Mouse (Mus musculus): ENCODE results near the gene Nrtn.

Nrtn gene

GRCm38 (mm10) chr17:56762769-56763731 lies 5.7 kb upstream of the Nrtn start:
- no peak for DNase-seq (ENCODE audit: low spot score in 2 of 2)

GRCm38 (mm10) chr17:56761991-56762410 lies 4.7 kb upstream of the Nrtn start:
- peak; percentile 81 to 87 for DNase-seq (ENCODE audit: low spot score in 2 of 2)

DNA sequence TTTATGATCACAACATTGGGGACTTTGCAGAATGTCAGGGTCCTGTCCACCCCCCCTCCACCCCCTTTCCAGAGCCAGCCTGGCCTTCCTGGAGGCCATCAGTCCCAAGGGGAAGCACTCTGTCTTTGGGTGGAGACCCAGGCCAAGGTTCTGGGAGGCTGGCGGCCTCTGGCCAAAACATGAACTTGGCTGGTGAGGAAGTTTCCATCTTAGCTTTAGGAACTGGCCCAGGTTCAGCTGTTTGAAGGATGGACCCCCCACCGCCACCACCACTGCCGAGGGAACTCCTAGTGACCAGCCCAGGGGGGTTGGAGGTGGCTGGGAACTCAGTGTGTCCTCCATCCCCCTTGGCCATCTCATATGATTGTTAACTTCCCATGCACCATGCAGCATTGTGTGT lies 3.7 kb upstream of the Nrtn start:
- DNase-seq (ENCODE audit: low spot score in 2 of 2): no peak

GRCm38 (mm10) chr17:56759261-56759660 lies 1.9 kb upstream of the Nrtn start:
- DNase-seq (ENCODE audit: low spot score in 2 of 2): no peak

DNA sequence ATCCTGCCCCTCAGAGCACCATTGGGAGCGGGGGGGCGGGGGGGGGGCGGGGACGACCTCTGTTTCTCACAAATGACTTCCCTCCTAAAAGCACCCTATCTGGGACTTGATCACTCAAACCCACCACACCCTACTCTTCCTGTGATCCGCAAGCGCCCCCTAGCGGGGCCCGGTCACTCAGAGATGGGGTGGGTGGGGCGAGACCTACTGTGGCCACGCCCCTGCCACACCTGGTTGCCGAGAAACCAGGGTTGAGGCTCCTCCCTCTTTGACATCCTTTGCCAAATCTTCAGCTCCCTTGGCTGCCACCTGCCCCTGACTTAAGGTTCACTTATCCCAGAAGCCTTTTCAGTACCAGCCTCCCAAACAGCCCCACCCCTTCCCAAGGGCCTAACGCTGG lies 802 bp upstream of the Nrtn start:
- DNase-seq (ENCODE audit: low spot score in 2 of 2): peak; percentile 61 to 87

- no peak for DNase-seq (ENCODE audit: low spot score in 2 of 2)
These were observed 479 bp downstream of the Nrtn start for GRCm38 (mm10) chr17:56756703-56757399.

DNA sequence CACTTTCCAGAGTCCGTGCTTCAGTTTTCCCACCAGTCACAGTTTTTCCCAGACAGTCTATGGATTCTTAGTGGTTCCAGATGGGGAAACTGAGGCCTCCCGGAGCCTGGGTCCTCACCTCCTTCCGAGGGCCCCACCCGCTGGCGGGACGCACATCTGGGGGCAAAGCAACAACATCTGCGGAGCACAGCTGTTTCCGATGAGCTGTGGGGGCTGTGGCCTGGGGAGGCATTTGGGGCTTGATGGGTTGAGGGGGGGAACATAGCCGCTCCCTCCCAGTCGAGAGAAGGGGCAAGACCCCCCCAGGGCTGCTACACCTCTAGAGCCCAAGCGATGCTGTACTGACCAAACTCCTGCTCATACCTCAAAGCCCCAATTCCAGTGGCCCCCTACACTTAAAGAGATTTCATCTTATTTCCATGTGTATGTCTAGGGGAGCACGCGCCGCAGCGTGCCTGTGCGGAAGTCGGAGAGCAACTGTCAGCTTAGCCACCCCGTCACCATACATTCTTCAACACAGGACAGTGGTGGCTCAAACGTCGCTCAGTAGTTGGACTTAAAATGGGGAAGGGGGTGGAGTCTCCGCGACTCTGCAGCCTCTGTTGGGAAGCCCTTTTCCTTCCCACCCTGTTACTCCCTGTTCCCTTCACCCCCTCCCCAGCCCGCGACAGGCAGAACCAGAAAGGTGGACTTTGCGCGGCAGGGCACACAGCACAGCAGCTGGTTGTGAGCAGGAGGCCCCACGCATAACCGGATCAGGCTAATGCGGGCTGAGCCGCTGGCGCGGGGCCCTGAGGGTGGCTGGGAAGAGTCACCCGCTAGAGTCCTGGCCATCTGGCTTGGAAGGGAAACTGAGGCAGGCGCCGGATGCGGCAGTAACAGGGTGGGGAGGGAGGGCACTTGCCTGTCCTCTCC lies 2.8 kb downstream of the Nrtn start:
- no peak for DNase-seq (ENCODE audit: low spot score in 2 of 2)

DNA sequence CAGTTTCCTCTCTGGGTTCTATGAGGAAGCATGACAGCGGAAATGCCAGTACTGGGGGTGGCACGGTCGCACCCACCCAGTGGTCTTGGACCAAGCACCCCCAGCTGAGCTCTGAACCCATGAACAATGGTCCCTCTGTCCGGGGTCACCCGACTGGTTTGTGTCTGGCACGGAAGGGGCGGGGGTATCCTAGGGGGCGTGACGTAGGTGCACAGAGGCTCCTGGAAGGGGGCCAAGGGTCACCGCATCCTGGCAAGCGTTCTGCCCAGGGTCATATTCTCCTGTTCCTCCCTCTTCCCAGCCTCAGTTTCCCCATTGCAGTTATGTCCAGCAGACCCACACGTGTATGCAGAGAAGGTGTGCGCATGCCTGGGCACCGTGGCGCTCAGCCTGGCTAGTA lies 3.9 kb downstream of the Nrtn start:
- DNase-seq (ENCODE audit: low spot score in 2 of 2): no peak

DNA sequence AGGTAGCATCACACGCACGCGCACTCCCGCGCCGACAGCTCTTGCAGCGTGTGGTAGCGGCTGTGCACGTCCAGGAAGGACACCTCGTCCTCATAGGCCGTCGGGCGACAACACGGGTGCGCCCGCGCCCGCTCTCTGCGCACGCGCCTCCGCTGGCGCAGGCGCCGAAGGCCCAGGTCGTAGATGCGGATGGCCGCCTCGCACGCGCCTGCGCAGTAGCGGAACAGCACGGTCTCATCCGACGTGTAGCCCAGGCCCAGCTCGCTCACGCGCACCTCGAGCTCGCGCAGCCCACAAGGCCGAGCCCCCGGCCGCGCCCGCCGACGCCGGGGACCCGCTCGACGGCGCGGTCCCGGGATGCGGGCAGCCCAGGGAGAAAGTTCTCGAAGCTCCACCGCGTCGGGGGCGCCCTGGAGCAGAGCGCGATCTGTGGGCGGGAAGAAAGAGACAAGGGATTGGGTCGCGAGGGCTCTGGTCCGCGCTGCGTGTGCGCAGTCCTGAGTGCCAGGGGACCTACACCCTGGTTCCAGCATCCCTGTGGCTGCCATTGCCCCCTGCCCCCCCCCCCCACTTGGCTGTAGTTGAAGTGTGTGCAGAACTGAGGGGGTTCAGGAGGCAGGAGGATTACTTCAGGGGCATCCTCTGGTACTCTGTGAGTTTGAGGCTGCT lies 5.8 kb downstream of the Nrtn start:
- peak in 1 of 2 experiments; percentile 49 for DNase-seq (ENCODE audit: low spot score in 2 of 2)

DNA sequence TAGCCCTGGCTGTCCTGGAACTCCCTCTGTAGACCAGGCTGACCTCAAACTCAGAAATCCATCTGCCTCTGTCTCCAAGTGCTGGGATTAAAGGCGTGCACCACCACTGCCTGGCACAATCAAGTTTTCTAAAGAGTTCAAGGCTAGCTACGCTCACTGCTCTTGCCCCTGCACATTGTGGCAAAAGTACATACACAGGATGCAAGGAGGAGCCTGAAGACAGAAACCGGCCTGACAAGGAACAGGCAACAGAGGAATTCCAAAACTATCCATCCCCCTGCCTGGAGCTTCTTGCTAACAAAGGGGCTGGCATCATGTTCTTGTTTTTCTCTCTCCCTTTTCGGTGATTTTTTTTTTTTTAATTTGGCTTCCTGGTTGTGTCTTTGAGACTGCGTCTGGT lies 13.2 kb downstream of the Nrtn start:
- DNase-seq (ENCODE audit: low spot score in 2 of 2): no peak

DNA sequence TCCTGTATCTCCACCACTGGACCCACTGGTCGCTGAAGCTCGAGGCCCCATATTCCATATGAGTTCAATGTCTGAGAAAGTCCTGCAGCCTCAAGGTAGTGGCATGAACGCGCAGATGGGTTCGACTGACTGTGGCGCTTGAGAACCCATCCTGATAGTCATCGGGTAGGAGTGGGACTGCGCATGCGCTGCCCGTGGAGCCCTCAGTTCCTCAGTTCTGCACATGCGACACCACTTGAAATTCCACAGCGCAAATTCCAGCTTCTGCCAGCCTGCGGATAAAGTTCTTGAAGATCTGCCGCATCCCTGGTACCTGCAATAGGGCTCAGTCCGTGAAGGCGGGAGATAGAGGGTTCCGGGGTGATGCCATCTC lies 16.6 kb downstream of the Nrtn start:
- DNase-seq (ENCODE audit: low spot score in 2 of 2): no peak

GRCm38 (mm10) chr17:56740118-56740787 lies 17.1 kb downstream of the Nrtn start:
- DNase-seq (ENCODE audit: low spot score in 2 of 2): no peak

GRCm38 (mm10) chr17:56738221-56738620 lies 19.1 kb downstream of the Nrtn start:
- no peak for DNase-seq (ENCODE audit: low spot score in 2 of 2)

DNA sequence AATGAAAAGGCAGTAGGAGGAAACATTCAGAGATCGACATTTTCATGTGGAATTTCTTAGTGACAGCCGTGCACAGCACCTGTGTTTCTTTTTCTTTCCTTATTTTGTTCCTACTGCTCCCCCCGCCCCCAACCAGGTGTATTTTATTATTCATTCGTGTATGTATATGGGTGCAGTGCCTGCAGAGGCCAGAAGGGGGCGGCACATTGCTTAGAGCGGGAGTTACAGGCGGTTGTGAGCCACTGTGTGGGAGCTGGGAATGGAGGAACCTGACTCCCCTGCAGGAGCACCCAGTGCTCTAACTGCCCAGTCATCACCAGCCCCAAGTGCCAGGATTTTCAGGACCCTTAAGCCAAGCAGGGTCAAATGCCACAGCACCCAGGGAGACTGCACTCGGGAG lies 20.8 kb downstream of the Nrtn start:
- DNase-seq (ENCODE audit: low spot score in 2 of 2): no peak

DNA sequence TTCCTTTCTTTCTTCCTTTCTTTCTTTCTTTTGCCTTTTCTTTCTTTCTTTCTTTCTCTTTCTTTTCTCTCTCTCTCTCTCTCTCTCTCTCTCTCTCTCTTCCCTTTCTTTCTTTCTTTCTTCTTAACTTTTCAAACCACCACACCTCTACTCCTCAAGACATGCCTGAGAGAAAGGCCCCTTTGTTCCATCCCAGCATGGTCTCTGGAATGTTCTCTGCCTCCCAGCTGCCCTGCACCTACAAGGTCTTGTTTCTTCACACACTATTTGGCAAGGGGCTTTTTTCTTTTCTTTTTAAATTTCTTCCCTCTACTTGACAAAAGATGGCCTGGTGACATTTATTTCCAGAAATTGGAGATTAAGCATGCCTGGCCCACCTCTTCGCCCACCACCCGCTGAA lies 27.7 kb downstream of the Nrtn start:
- no peak for DNase-seq (ENCODE audit: low spot score in 2 of 2)

DNA sequence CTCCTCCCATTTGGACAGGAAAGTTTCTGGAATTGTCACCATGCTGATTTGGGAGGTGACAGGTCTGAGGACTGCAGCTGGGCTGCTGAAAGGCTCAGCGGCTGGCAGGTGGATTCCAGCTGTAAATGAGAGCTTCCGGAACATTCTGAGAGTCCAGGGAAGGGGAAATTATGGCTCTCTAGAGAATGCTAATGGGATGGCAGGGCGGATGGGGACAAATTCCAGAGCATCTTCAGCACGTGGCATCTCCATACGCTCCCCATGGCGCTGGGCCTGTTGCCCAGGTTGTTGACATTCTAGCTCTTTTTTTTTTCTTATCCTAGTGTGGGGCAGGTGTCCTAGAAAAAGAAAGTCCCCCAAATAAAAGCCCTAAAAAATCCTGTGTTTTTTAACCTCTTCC lies 28.2 kb downstream of the Nrtn start:
- no peak for DNase-seq (ENCODE audit: low spot score in 2 of 2)

DNA sequence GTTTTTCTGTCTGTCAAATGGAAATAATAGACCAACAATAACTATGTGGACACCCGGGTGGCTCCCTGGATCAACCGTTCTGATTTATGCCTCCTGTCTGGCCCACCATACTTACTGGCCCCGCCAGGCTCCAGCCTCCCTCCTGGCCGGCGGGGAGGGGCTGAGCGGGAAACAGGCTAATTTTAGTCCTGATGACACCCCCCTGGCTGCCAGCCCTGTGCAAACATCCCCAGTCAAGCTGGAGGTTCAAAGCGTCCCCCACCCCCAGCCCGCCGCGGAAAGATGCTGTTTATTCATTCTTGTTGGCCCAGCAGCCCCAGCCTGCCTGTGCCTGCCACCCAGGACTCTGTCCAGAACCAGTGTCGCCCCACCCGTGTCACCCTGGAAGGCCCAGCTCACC lies 29.2 kb downstream of the Nrtn start:
- peak; percentile 48 to 71 for DNase-seq (ENCODE audit: low spot score in 2 of 2)

DNA sequence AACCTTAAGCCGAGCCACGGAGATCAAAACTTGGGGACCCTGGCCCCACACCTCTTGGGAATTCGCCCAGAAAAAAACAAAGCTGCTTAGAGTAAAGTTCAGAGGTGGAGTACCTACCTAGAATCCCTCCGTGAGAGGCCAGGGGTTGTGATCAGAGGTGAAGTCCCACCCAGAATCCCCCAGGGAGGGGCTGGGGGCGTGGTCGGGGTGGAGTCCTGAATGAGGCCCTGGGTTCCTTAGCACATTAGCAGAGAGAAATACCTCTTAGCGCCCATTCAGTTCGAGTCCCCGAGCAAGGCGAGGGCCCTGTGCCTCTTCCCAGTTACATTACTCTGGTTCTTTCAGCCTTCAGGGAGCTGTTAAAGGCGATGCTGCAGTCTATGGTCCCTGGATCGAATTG lies 29.7 kb downstream of the Nrtn start:
- DNase-seq (ENCODE audit: low spot score in 2 of 2): no peak

DNA sequence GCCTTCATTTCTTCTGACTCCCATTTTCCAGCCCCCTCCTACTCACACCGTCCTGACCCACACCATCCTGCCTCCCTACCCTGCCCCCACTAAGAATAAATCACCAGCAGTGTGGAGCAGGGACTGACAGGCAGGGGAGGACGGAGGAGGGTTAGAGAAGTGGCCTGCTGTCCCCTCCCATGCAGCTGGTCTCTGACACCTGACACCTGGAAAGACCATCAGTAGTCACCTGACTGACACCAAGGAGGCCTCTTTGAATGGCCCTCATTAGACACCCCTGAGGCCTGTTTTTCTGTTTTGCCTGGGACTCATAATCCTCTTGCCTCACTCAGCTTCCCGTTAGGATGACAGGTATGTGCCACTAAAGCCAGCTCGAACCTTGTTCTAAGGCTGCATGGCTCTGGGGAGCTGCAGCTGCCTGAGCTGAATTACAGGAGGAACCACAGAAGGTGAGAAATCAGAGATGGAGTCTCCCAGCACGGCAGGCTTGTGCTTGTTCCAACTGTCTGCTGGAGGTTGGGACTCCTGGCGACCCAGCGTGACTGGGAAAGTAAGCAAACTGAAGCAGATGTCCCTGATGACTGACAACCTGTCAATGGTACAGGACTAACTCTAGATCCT lies 30.2 kb downstream of the Nrtn start:
- no peak for DNase-seq (ENCODE audit: low spot score in 2 of 2)

GRCm38 (mm10) chr17:56723419-56724161 lies 33.7 kb downstream of the Nrtn start:
- DNase-seq (ENCODE audit: low spot score in 2 of 2): no peak

Data from urinary bladder, postnatal 4 days (tissue).